Mouse (Mus musculus) lung, postnatal 0 days (tissue): ENCODE results near the gene Tmem191c. TPM values are rescaled to one million over a fixed set of nuclear protein-coding genes. Genes with fewer than 3 reads are reported as not detected.

Experiments
- ATAC-seq: fragments of 200-750 bp; cut with Nextera tagmentation; 2 replicates; pipeline ENCODE4 v1.8.0; 2017; ENCODE audit warnings: moderate library complexity
- DNase-seq: peaks from one replicate; pipeline ENCODE4 v3.0.0-alpha.2; 2016; ENCODE audit warnings: low spot score
- H3K27ac ChIP-seq: fragments of 300-500 bp; sonication (generic); 2 replicates; pipeline ENCODE4 v1.5.1; 2014; ENCODE audit warnings: antibody characterized with exemption, mild to moderate bottlenecking, low read length, mixed read lengths
- H3K27me3 ChIP-seq: fragments of 300-500 bp; sonication (generic); replicated peaks from 2 replicates; pipeline ENCODE4 v1.6.1; 2014; ENCODE audit warnings: low read length, mixed read lengths; ENCODE audit not compliant: insufficient read depth
- H3K36me3 ChIP-seq: fragments of 300-500 bp; sonication (generic); 2 replicates; pipeline ENCODE4 v1.6.1; 2014; ENCODE audit warnings: low read length, mixed read lengths; ENCODE audit not compliant: insufficient read depth
- H3K4me1 ChIP-seq: fragments of 300-500 bp; sonication (generic); 2 replicates; pipeline ENCODE4 v1.6.1; 2014; ENCODE audit warnings: antibody characterized with exemption, low read depth, low read length, mixed read lengths; ENCODE audit not compliant: insufficient read depth
- H3K4me2 ChIP-seq: fragments of 300-500 bp; sonication (generic); replicated peaks from 2 replicates; pipeline ENCODE4 v1.6.1; 2014; ENCODE audit warnings: low read depth, mild to moderate bottlenecking, low read length, moderate library complexity, mixed read lengths
- H3K4me3 ChIP-seq: fragments of 300-500 bp; sonication (generic); 2 replicates; pipeline ENCODE4 v1.5.1; 2014; ENCODE audit warnings: low read depth, low read length
- H3K9ac ChIP-seq: fragments of 300-500 bp; sonication (generic); replicated peaks from 2 replicates; pipeline ENCODE4 v1.6.1; 2014; ENCODE audit warnings: low read depth, mild to moderate bottlenecking
- H3K9me3 ChIP-seq: fragments of 300-500 bp; sonication (generic); 2 replicates; pipeline ENCODE4 v1.6.1; 2016; ENCODE audit warnings: low read length, mixed read lengths
- CTCF ChIP-seq: IDR thresholded peaks from 2 replicates; pipeline ENCODE4 v1.5.1; 2016; ENCODE audit warnings: antibody characterized with exemption, mild to moderate bottlenecking
- EP300 ChIP-seq: IDR thresholded peaks from 2 replicates; pipeline ENCODE4 v1.6.1; 2016; ENCODE audit warnings: antibody characterized with exemption, mild to moderate bottlenecking, control low read depth
- WGBS: fragments of 180-500 bp; shearing (Covaris S2); extraction: QIAGEN DNeasy Blood & Tissue Kit; methylation state at CpG from one replicate; pipeline ENCODE4 v1.1.7; 2014; 5-methylcytosine and 5-hydroxymethylcytosine counted together
- polyA plus RNA-seq: library from polyadenylated mRNA; unstranded; fragments of >200 nt; fragmentation: Nextera tagmentation; extraction: Ambion mirVana; gene quantifications from 2 replicates; pipeline ENCODE4 v1.2.1, GENCODE M21; 2015

The Tmem191c gene
- polyA plus RNA-seq, 1 experiment from 2014 or later: 7.7 TPM

GRCm38 (mm10) chr16:17249135-17249534 is 26.7 kb upstream of the Tmem191c start:
- ATAC-seq (no peak), DNase-seq (no peak)
- Histone ChIP-seq H3K27me3 (no peaks in the 10 kb centered on the region), H3K4me3 (no peak overlapping the region), H3K27ac (no peak overlapping the region), H3K4me1 (peaks cover 7% of the 10 kb centered on the region; the same call in 1 of the 2 replicates), H3K9me3 (no peaks in the 10 kb centered on the region), H3K4me2 (no peak overlapping the region), H3K9ac (no peak overlapping the region), H3K36me3 (no peaks in the 10 kb centered on the region)
- WGBS: 32% methylated on average over 6 of the region's 6 CpGs
- TF ChIP-seq EP300: no peak
- TF ChIP-seq CTCF: no peak

- DNase-seq (peak; percentile 59), ATAC-seq (peak; percentile 16)
- no peak overlapping the region for H3K9ac ChIP-seq
- H3K27me3 ChIP-seq: no peaks in the 10 kb centered on the region
- peaks cover 8% of the 10 kb centered on the region; the same call in 1 of the 2 replicates for H3K4me1 ChIP-seq
- H3K4me2 ChIP-seq: no peak overlapping the region
- TF ChIP-seq CTCF (no peak), EP300 (peak; percentile 78)
- no peaks in the 10 kb centered on the region for H3K36me3 ChIP-seq
- H3K9me3 ChIP-seq: no peaks in the 10 kb centered on the region
- WGBS: 38% methylated on average over 3 of the region's 3 CpGs
- no peak overlapping the region for H3K27ac ChIP-seq
- no peak overlapping the region for H3K4me3 ChIP-seq
Measured at GRCm38 (mm10) chr16:17251539-17251938, 24.3 kb upstream of the Tmem191c start.

GRCm38 (mm10) chr16:17252086-17252726 is 23.7 kb upstream of the Tmem191c start:
- no peaks in the 10 kb centered on the region for H3K9me3 ChIP-seq
- no peak for DNase-seq
- H3K9ac ChIP-seq: no peak overlapping the region
- WGBS: 56% methylated on average over 3 of the region's 3 CpGs
- H3K27me3 ChIP-seq: no peaks in the 10 kb centered on the region
- TF ChIP-seq CTCF (no peak), EP300 (no peak)
- H3K4me1 ChIP-seq: peaks cover 8% of the 10 kb centered on the region; the same call in 1 of the 2 replicates
- H3K4me3 ChIP-seq: no peak overlapping the region
- H3K27ac ChIP-seq: no peak overlapping the region
- ATAC-seq: no peak
- no peak overlapping the region for H3K4me2 ChIP-seq
- H3K36me3 ChIP-seq: no peaks in the 10 kb centered on the region

GRCm38 (mm10) chr16:17252841-17253240 is 23.0 kb upstream of the Tmem191c start:
- 61% methylated on average over 7 of the region's 7 CpGs for WGBS
- ATAC-seq: no peak
- Histone ChIP-seq H3K4me1 (peaks cover 8% of the 10 kb centered on the region; the same call in 1 of the 2 replicates), H3K9ac (no peak overlapping the region), H3K9me3 (no peaks in the 10 kb centered on the region), H3K36me3 (no peaks in the 10 kb centered on the region), H3K27me3 (no peaks in the 10 kb centered on the region), H3K4me3 (no peak overlapping the region), H3K4me2 (no peak overlapping the region), H3K27ac (no peak overlapping the region)
- TF ChIP-seq CTCF: no peak
- TF ChIP-seq EP300: no peak
- DNase-seq: no peak

- no peak for ATAC-seq
- Histone ChIP-seq H3K27ac (no peak overlapping the region), H3K9ac (no peak overlapping the region), H3K36me3 (0 out of 2 replicates have a peak, but pooled peaks cover 6% of the 10 kb centered on the region), H3K4me1 (peaks cover 8% of the 10 kb centered on the region; the same call in 1 of the 2 replicates), H3K4me3 (no peak overlapping the region), H3K4me2 (no peak overlapping the region), H3K9me3 (no peaks in the 10 kb centered on the region), H3K27me3 (no peaks in the 10 kb centered on the region)
- WGBS: 32% methylated on average over 4 of the region's 4 CpGs
- DNase-seq: no peak
- TF ChIP-seq CTCF (no peak), EP300 (no peak)
Measured at GRCm38 (mm10) chr16:17254005-17254597, 21.8 kb upstream of the Tmem191c start.

GRCm38 (mm10) chr16:17255270-17255669 is 20.6 kb upstream of the Tmem191c start:
- Histone ChIP-seq H3K9me3 (no peaks in the 10 kb centered on the region), H3K4me1 (peaks cover 8% of the 10 kb centered on the region; the same call in 1 of the 2 replicates), H3K36me3 (0 out of 2 replicates have a peak, but pooled peaks cover 7% of the 10 kb centered on the region), H3K4me2 (no peak overlapping the region), H3K27me3 (no peaks in the 10 kb centered on the region), H3K4me3 (no peak overlapping the region), H3K27ac (no peak overlapping the region), H3K9ac (no peak overlapping the region)
- no peak for DNase-seq
- TF ChIP-seq EP300: no peak
- TF ChIP-seq CTCF: no peak
- 43% methylated on average over 2 of the region's 2 CpGs for WGBS
- ATAC-seq: no peak
